Mouse (Mus musculus) bone marrow macrophage, adult 2 months (primary cell): Measurements from ENCODE around the gene Cul9. TPM values are rescaled to one million over a fixed set of nuclear protein-coding genes. Genes with fewer than 3 reads are reported as not detected.

ENCODE experiments used
- H3K27ac ChIP-seq: 2 replicates; pipeline ENCODE4 v1.5.1; 2012; ENCODE audit warnings: low read depth, low read length; ENCODE audit not compliant: insufficient read depth
- H3K4me1 ChIP-seq: 2 replicates; pipeline ENCODE4 v1.6.1; 2012; ENCODE audit warnings: low read length; ENCODE audit not compliant: control insufficient read depth, insufficient read depth
- H3K4me3 ChIP-seq: 2 replicates; pipeline ENCODE4 v1.5.1; 2012; ENCODE audit warnings: mild to moderate bottlenecking, low read length, moderate library complexity; ENCODE audit not compliant: insufficient read depth
- CTCF ChIP-seq: IDR thresholded peaks from 2 replicates; pipeline ENCODE4 v1.5.1; 2012; ENCODE audit warnings: low read depth, mild to moderate bottlenecking, low read length, moderate library complexity
- POLR2A ChIP-seq: IDR thresholded peaks from 2 replicates; pipeline ENCODE4 v1.6.1; 2012; ENCODE audit warnings: mild to moderate bottlenecking, low read depth, low read length, borderline replicate concordance
- polyA plus RNA-seq: library from polyadenylated mRNA; stranded (reverse); fragments of >200 nt; gene quantifications from 2 replicates; pipeline ENCODE4 v1.2.4, GENCODE M21; 2012; ENCODE audit not compliant: missing spikeins, insufficient read depth, insufficient read length

Gene Cul9
- polyA plus RNA-seq, 1 experiment, result 27.7 TPM

- 0 out of 2 replicates have a peak, but pooled peaks cover 2% of the 10 kb centered on the region for H3K4me1 ChIP-seq
- no peak for TF ChIP-seq CTCF
- TF ChIP-seq POLR2A, result no peak
- H3K27ac ChIP-seq, result no peak overlapping the region
- no peak overlapping the region for H3K4me3 ChIP-seq
Measured at GRCm38 (mm10) chr17:46546995-46547394, 807 bp upstream of the Cul9 start.

- Histone ChIP-seq H3K4me1 (0 out of 2 replicates have a peak, but pooled peaks cover 2% of the 10 kb centered on the region), H3K27ac (no peak overlapping the region), H3K4me3 (peak overlapping the region; percentile 63)
- no peak for TF ChIP-seq POLR2A
- no peak for TF ChIP-seq CTCF
Measured at GRCm38 (mm10) chr17:46546591-46546990, 403 bp upstream of the Cul9 start.

GRCm38 (mm10) chr17:46543661-46544060 is 2.5 kb downstream of the Cul9 start:
- H3K4me1 ChIP-seq, result 0 out of 2 replicates have a peak, but pooled peaks cover 2% of the 10 kb centered on the region

GRCm38 (mm10) chr17:46525579-46526307 is 20.4 kb downstream of the Cul9 start:
- Histone ChIP-seq H3K27ac (no peak overlapping the region), H3K4me1 (peaks cover 15% of the 10 kb centered on the region), H3K4me3 (no peak overlapping the region)
- TF ChIP-seq CTCF (peak; percentile 82), POLR2A (no peak)

More at GRCm38 (mm10) chr17:46543661-46544060, 2.5 kb downstream of the Cul9 start:
- H3K27ac ChIP-seq, result no peak overlapping the region
- no peak for TF ChIP-seq CTCF
- no peak for TF ChIP-seq POLR2A
- no peak overlapping the region for H3K4me3 ChIP-seq

- no peak overlapping the region for H3K4me3 ChIP-seq
- peaks cover 18% of the 10 kb centered on the region for H3K4me1 ChIP-seq
- no peak overlapping the region for H3K27ac ChIP-seq
- TF ChIP-seq CTCF, result no peak
- TF ChIP-seq POLR2A, result no peak
Measured at GRCm38 (mm10) chr17:46525065-46525464, 21.1 kb downstream of the Cul9 start.

- TF ChIP-seq POLR2A (no peak), CTCF (no peak)
- H3K4me1 ChIP-seq, result peaks cover 19% of the 10 kb centered on the region
- no peak overlapping the region for H3K4me3 ChIP-seq
- H3K27ac ChIP-seq, result no peak overlapping the region
Measured at GRCm38 (mm10) chr17:46521963-46522668, 24.1 kb downstream of the Cul9 start.

GRCm38 (mm10) chr17:46521174-46521573 is 25.0 kb downstream of the Cul9 start:
- Histone ChIP-seq H3K4me3 (peak overlapping the region; percentile 55), H3K27ac (peak overlapping the region; percentile 51; the same call in 1 of the 2 replicates), H3K4me1 (peaks cover 19% of the 10 kb centered on the region)
- no peak for TF ChIP-seq POLR2A

- Histone ChIP-seq H3K27ac (peak overlapping the region; percentile 51), H3K4me3 (peak overlapping the region; percentile 55), H3K4me1 (peaks cover 19% of the 10 kb centered on the region)
- TF ChIP-seq CTCF, result no peak
- TF ChIP-seq POLR2A, result no peak
Measured at GRCm38 (mm10) chr17:46520385-46520979, 25.7 kb downstream of the Cul9 start.

GRCm38 (mm10) chr17:46519971-46520370 is 26.2 kb downstream of the Cul9 start:
- Histone ChIP-seq H3K4me3 (peak overlapping the region; percentile 55), H3K4me1 (peaks cover 19% of the 10 kb centered on the region), H3K27ac (no peak overlapping the region)
- TF ChIP-seq CTCF (no peak), POLR2A (no peak)

GRCm38 (mm10) chr17:46513329-46513728 is 32.9 kb downstream of the Cul9 start:
- H3K4me1 ChIP-seq, result no peaks in the 10 kb centered on the region
- no peak overlapping the region for H3K27ac ChIP-seq
- TF ChIP-seq POLR2A (no peak), CTCF (no peak)
- H3K4me3 ChIP-seq, result no peak overlapping the region
